Mouse (Mus musculus) stomach, postnatal 0 days (tissue): ENCODE measurements around the gene Phactr1. TPM values are rescaled to one million over a fixed set of nuclear protein-coding genes. Genes with fewer than 3 reads are reported as not detected.
"Not testable (repeated sequence)": the region's sequence is repeated elsewhere in the genome, so short reads cannot be mapped to it uniquely, and the experiment has no call there.

ENCODE experiments used
- ATAC-seq: fragments of 200-750 bp; cut with Nextera tagmentation; 2 replicates; pipeline ENCODE4 v1.8.0; 2017; ENCODE audit not compliant: low FRiP score, low TSS enrichment
- DNase-seq: peaks from one replicate; pipeline ENCODE4 v3.0.0-alpha.2; 2016; ENCODE audit warnings: low spot score
- H3K27ac ChIP-seq: fragments of 300-500 bp; sonication (generic); replicated peaks from 2 replicates; pipeline ENCODE4 v1.5.1; 2014; ENCODE audit warnings: mild to moderate bottlenecking, control low read depth
- H3K27me3 ChIP-seq: fragments of 300-500 bp; sonication (generic); 2 replicates; pipeline ENCODE4 v1.6.1; 2014; ENCODE audit warnings: low read length; ENCODE audit not compliant: control insufficient read depth, insufficient read depth
- H3K36me3 ChIP-seq: fragments of 300-500 bp; sonication (generic); 2 replicates; pipeline ENCODE4 v1.6.1; 2014; ENCODE audit warnings: low read length, mixed read lengths; ENCODE audit not compliant: control insufficient read depth, insufficient read depth
- H3K4me1 ChIP-seq: fragments of 300-500 bp; sonication (generic); replicated peaks from 2 replicates; pipeline ENCODE4 v1.6.1; 2014; ENCODE audit warnings: antibody characterized with exemption; ENCODE audit not compliant: control insufficient read depth, insufficient read depth
- H3K4me2 ChIP-seq: fragments of 300-500 bp; sonication (generic); replicated peaks from 2 replicates; pipeline ENCODE4 v1.6.1; 2014; ENCODE audit warnings: low read depth, mild to moderate bottlenecking, control low read depth, moderate library complexity
- H3K4me3 ChIP-seq: fragments of 300-500 bp; sonication (generic); 2 replicates; pipeline ENCODE4 v1.5.1; 2014; ENCODE audit warnings: low read depth, low read length, control low read depth
- H3K9ac ChIP-seq: fragments of 300-500 bp; sonication (generic); 2 replicates; pipeline ENCODE4 v1.6.1; 2014; ENCODE audit warnings: mild to moderate bottlenecking, low read length, control low read depth, mixed read lengths
- H3K9me3 ChIP-seq: fragments of 300-500 bp; sonication (generic); 2 replicates; pipeline ENCODE4 v1.6.1; 2016; ENCODE audit warnings: low read length; ENCODE audit not compliant: control insufficient read depth
- CTCF ChIP-seq: IDR thresholded peaks from 2 replicates; pipeline ENCODE4 v1.5.1; 2016; ENCODE audit warnings: antibody characterized with exemption, low read depth, mild to moderate bottlenecking, moderate library complexity
- EP300 ChIP-seq: optimal IDR thresholded peaks from 2 replicates; pipeline ENCODE3; 2016; ENCODE audit warnings: antibody characterized with exemption
- WGBS: fragments of 180-500 bp; shearing (Covaris S2); extraction: QIAGEN DNeasy Blood & Tissue Kit; methylation state at CpG from one replicate; pipeline ENCODE4 v1.1.7; 2014; 5-methylcytosine and 5-hydroxymethylcytosine counted together
- polyA plus RNA-seq: library from polyadenylated mRNA; unstranded; fragments of >200 nt; fragmentation: Nextera tagmentation; extraction: Ambion mirVana; gene quantifications from 2 replicates; pipeline ENCODE4 v1.2.1, GENCODE M21; 2015

The Phactr1 gene
- polyA plus RNA-seq, 1 experiment from 2014 or later, result 5.6 TPM

DNA sequence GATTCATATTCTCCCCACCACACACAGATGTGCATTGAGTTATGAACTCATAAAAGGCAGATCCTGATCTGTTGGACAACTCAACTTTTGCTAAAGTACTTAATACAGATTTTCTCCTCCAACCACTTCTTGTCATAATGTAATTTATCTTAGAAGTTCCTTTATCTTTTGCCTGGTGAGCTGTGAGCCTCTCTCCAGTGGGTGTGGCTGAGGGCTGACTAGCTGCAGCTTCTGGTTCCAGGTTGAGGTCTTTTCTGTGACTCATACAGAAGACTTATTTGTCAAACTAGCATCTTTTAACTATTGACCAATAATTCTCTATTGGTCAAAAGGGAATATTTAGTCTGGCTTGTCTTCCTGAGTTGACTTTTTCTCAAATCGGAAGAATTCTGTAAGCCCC is 257.9 kb downstream of the Phactr1 start:
- ATAC-seq, result no peak
- Histone ChIP-seq H3K36me3 (no peaks in the 10 kb centered on the region), H3K4me1 (no peaks in the 10 kb centered on the region), H3K27me3 (no peaks in the 10 kb centered on the region), H3K9ac (no peak overlapping the region), H3K4me3 (no peak overlapping the region), H3K27ac (no peak overlapping the region), H3K9me3 (no peaks in the 10 kb centered on the region), H3K4me2 (no peak overlapping the region)
- WGBS, result 63% methylated on average over 1 of the region's 1 CpGs
- TF ChIP-seq CTCF, result no peak
- TF ChIP-seq EP300, result no peak
- no peak for DNase-seq

DNA sequence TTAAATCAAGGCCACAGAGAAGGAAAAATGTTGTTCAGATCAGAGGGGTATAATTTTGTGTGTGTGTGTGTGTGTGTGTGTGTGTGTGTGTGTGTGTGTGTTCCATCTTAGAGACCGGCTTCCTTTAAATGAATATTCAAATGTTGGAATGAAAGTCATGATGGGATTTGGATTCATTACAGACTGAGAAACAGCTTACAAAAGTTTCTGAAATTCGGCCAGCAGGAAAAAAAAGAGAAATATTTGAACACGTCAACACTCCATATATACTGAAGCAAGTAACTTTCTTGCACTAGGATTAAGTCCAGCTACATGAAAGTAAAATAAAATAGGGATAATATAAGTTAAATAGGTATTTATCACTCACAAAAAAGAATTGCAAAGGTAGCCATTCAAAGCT is 259.8 kb downstream of the Phactr1 start:
- ATAC-seq (no peak), DNase-seq (no peak)
- no peak overlapping the region for H3K4me3 ChIP-seq
- TF ChIP-seq CTCF (no peak), EP300 (no peak)
- no peaks in the 10 kb centered on the region for H3K36me3 ChIP-seq
- H3K9ac ChIP-seq, result no peak overlapping the region
- 61% methylated on average over 3 of the region's 3 CpGs for whole genome bisulfite sequencing
- H3K9me3 ChIP-seq, result no peaks in the 10 kb centered on the region
- H3K27ac ChIP-seq, result no peak overlapping the region
- H3K27me3 ChIP-seq, result no peaks in the 10 kb centered on the region
- no peak overlapping the region for H3K4me2 ChIP-seq
- H3K4me1 ChIP-seq, result no peaks in the 10 kb centered on the region

DNA sequence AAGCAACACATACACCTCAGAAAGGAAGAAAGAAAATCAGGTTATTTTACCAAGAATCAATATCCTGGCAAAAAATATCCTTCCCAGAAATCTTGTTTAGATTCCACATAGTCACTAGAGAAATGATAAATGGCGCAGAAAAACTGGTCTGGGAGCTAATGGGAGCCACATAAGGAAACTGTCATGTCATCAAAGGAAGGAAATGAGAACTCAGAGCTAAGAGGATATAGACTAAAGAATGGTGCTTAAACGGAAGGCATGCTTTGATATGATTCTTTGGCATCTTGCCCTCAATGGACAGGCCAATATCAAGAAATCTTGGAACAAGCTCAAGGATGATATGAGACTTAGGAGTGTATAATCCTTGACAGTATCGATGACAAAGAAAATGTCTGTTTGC is 263.7 kb downstream of the Phactr1 start:
- TF ChIP-seq CTCF (no peak), EP300 (no peak)
- ATAC-seq (no peak), DNase-seq (no peak)
- Histone ChIP-seq H3K9ac (no peak overlapping the region), H3K4me3 (no peak overlapping the region), H3K36me3 (no peaks in the 10 kb centered on the region), H3K27me3 (no peaks in the 10 kb centered on the region), H3K9me3 (no peaks in the 10 kb centered on the region), H3K4me1 (no peaks in the 10 kb centered on the region), H3K27ac (no peak overlapping the region), H3K4me2 (no peak overlapping the region)
- 50% methylated on average over 3 of the region's 3 CpGs for WGBS

DNA sequence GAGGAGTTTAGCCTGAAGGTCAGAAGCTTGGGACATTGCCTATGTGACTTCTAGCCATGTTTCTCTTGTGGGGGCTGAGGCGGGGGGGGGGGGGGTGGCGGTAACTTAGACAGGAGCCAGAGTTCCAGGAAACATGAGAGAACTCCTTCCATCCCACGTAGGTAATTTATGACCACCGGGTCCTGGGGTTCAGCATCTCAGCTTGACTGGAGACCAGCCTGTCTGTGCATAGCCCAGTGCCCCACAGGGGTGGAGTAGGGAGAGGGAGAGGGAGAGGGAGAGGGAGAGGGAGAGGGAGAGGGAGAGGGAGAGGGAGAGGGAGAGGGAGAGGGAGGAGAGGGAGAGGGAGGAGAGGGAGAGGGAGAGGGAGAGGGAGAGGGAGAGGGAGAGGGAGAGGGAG is 264.8 kb downstream of the Phactr1 start:
- H3K4me2 ChIP-seq, H3K27me3 ChIP-seq, H3K9ac ChIP-seq, H3K9me3 ChIP-seq, DNase-seq, H3K36me3 ChIP-seq, ATAC-seq, H3K4me1 ChIP-seq, H3K27ac ChIP-seq, H3K4me3 ChIP-seq: not testable (repeated sequence)
- 44% methylated on average over 4 of the region's 4 CpGs for WGBS

DNA sequence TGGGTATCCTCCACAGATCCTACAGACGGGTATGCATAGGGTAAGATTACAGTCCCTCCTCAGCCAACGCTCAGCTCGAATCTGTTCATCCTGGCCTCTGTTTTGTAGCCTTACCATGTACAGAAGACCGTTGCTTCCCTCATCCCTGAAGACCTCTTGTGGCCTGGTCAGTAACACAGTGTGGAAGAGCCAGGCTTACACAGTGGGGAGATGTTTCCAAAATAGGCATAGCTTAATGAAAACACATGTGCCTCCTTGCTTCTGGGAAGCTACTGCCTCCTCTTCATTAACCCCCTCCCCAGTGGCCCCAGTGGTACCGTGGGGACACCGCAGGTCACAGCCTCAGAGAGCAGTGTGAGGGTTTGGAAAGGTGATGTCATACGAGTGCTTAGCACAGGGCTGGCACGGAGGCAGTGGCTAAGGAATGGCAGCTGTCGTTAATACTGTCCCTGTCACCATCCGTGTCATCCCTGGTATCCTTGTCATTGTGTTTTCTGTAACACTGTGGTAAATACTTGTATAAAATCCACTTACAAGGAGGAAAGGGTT is 268.4 kb downstream of the Phactr1 start:
- Histone ChIP-seq H3K27ac (no peak overlapping the region), H3K9ac (no peak overlapping the region), H3K27me3 (no peaks in the 10 kb centered on the region), H3K4me3 (no peak overlapping the region), H3K9me3 (no peaks in the 10 kb centered on the region), H3K36me3 (no peaks in the 10 kb centered on the region), H3K4me2 (no peak overlapping the region), H3K4me1 (no peaks in the 10 kb centered on the region)
- DNase-seq, result no peak
- ATAC-seq, result no peak
- no peak for TF ChIP-seq CTCF
- no peak for TF ChIP-seq EP300
- 80% methylated on average over 10 of the region's 10 CpGs for WGBS

DNA sequence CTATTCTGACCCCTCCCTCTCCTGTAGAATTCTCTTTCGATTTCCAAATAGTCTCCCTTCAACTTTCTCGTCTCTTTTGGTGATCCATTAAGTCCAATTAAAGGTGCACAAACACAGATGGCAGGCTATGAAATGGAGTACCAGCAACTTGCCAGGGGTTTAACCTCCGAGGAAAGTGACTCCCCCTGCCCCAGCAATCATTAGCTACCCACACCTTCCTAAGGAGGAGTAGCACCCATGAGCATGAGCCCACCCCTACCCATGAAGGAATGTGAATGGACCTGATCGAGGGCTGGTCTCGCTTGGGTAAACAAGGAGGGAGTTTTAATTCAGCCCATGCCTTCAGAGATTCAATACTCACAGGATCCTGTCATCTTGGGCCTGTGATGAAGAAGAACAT is 268.9 kb downstream of the Phactr1 start:
- Histone ChIP-seq H3K9ac (no peak overlapping the region), H3K27ac (no peak overlapping the region), H3K27me3 (no peaks in the 10 kb centered on the region), H3K4me3 (no peak overlapping the region), H3K9me3 (no peaks in the 10 kb centered on the region), H3K4me2 (no peak overlapping the region), H3K36me3 (no peaks in the 10 kb centered on the region), H3K4me1 (no peaks in the 10 kb centered on the region)
- TF ChIP-seq EP300, result no peak
- TF ChIP-seq CTCF, result no peak
- no peak for ATAC-seq
- 68% methylated on average over 5 of the region's 5 CpGs for WGBS
- DNase-seq, result no peak
